Mouse (Mus musculus) kidney, adult 2 months (tissue): ENCODE measurements around the gene Myo3b. TPM values are rescaled to one million over a fixed set of nuclear protein-coding genes. Genes with fewer than 3 reads are reported as not detected.
A peak's percentile ranks its signal among the peaks of the same experiment; 100 is the strongest.

Source experiments
- DNase-seq: peaks from one replicate; pipeline ENCODE4 v3.0.0; 2021
- H3K27ac ChIP-seq: fragments of 200-500 bp; 2 replicates; pipeline ENCODE4 v1.5.1; 2012; ENCODE audit warnings: low read depth, low read length, control low read depth, inconsistent platforms; ENCODE audit not compliant: insufficient read depth
- H3K27me3 ChIP-seq: fragments of 200-500 bp; replicated peaks from 2 replicates; pipeline ENCODE4 v1.6.1; 2012; ENCODE audit warnings: mild to moderate bottlenecking, moderate library complexity, low read length, inconsistent platforms; ENCODE audit not compliant: control insufficient read depth, insufficient read depth
- H3K36me3 ChIP-seq: fragments of 200-500 bp; 2 replicates; pipeline ENCODE4 v1.6.1; 2012; ENCODE audit warnings: mild to moderate bottlenecking, moderate library complexity, low read length, inconsistent platforms; ENCODE audit not compliant: control insufficient read depth, insufficient read depth
- H3K4me1 ChIP-seq: fragments of 200-500 bp; 2 replicates; pipeline ENCODE4 v1.6.1; 2011; ENCODE audit warnings: low read length; ENCODE audit not compliant: control insufficient read depth, insufficient read depth
- H3K4me3 ChIP-seq: fragments of 200-500 bp; 2 replicates; pipeline ENCODE4 v1.5.1; 2011; ENCODE audit warnings: mild to moderate bottlenecking, low read depth, low read length, control low read depth; ENCODE audit not compliant: insufficient read depth
- CTCF ChIP-seq: fragments of 200-500 bp; conservative IDR thresholded peaks from 2 replicates; pipeline ENCODE4 v1.5.1; 2011; ENCODE audit warnings: low read depth, mild to moderate bottlenecking, control low read depth, low read length, moderate library complexity, mixed read lengths; ENCODE audit not compliant: insufficient read depth, insufficient read length
- POLR2A ChIP-seq: fragments of 200-500 bp; IDR thresholded peaks from one replicate; pipeline ENCODE4 v1.6.1; 2011; ENCODE audit warnings: low read depth, low read length, control low read depth
- WGBS: fragments of 180-500 bp; shearing (Covaris S2); methylation state at CpG from one replicate; pipeline ENCODE4 v1.1.7; 2018; 5-methylcytosine and 5-hydroxymethylcytosine counted together
- polyA plus RNA-seq: library from polyadenylated mRNA; depleted of rRNA; stranded (reverse); fragments of >200 nt; gene quantifications from 2 replicates; pipeline ENCODE4 v1.2.3, GENCODE M21; 2012

The Myo3b gene
- polyA plus RNA-seq, 1 experiment = 1.7 TPM

GRCm38 (mm10) chr2:70245981-70246380 lies 207.1 kb downstream of the Myo3b start:
- Histone ChIP-seq H3K36me3 (no peaks in the 10 kb centered on the region), H3K27ac (no peak overlapping the region), H3K27me3 (no peaks in the 10 kb centered on the region), H3K4me1 (peaks cover 3% of the 10 kb centered on the region; the same call in 1 of the 2 replicates), H3K4me3 (no peak overlapping the region)
- no peak for DNase-seq
- TF ChIP-seq POLR2A = no peak
- TF ChIP-seq CTCF = no peak
- WGBS = 75% methylated on average over 4 of the region's 4 CpGs

GRCm38 (mm10) chr2:70248616-70249015 lies 209.7 kb downstream of the Myo3b start:
- Histone ChIP-seq H3K27ac (no peak overlapping the region), H3K4me1 (peaks cover 3% of the 10 kb centered on the region; the same call in 1 of the 2 replicates), H3K4me3 (no peak overlapping the region), H3K36me3 (no peaks in the 10 kb centered on the region), H3K27me3 (no peaks in the 10 kb centered on the region)
- TF ChIP-seq POLR2A (no peak), CTCF (no peak)
- WGBS = 63% methylated on average over 7 of the region's 7 CpGs
- DNase-seq = peak; percentile 69

- DNase-seq = no peak
- TF ChIP-seq CTCF = no peak
- TF ChIP-seq POLR2A = no peak
- no peak overlapping the region for H3K4me3 ChIP-seq
These were observed 210.9 kb downstream of the Myo3b start for GRCm38 (mm10) chr2:70249872-70250271.

GRCm38 (mm10) chr2:70251256-70251655 lies 212.3 kb downstream of the Myo3b start:
- Histone ChIP-seq H3K4me1 (peaks cover 3% of the 10 kb centered on the region; the same call in 1 of the 2 replicates), H3K4me3 (no peak overlapping the region), H3K27ac (no peak overlapping the region), H3K36me3 (no peaks in the 10 kb centered on the region), H3K27me3 (no peaks in the 10 kb centered on the region)
- WGBS = 92% methylated on average over 10 of the region's 10 CpGs
- DNase-seq = no peak
- TF ChIP-seq CTCF (no peak), POLR2A (no peak)

More at GRCm38 (mm10) chr2:70249872-70250271, 210.9 kb downstream of the Myo3b start:
- Histone ChIP-seq H3K4me1 (peaks cover 3% of the 10 kb centered on the region; the same call in 1 of the 2 replicates), H3K27me3 (no peaks in the 10 kb centered on the region), H3K27ac (no peak overlapping the region), H3K36me3 (no peaks in the 10 kb centered on the region)
- 56% methylated on average over 4 of the region's 4 CpGs for WGBS

- Histone ChIP-seq H3K4me3 (no peak overlapping the region), H3K4me1 (no peaks in the 10 kb centered on the region), H3K27ac (no peak overlapping the region), H3K27me3 (no peaks in the 10 kb centered on the region), H3K36me3 (no peaks in the 10 kb centered on the region)
- DNase-seq = peak; percentile 40
- 12% methylated on average over 8 of the region's 8 CpGs for WGBS
- TF ChIP-seq POLR2A = no peak
- peak; percentile 46 for TF ChIP-seq CTCF
These were observed 220.6 kb downstream of the Myo3b start for GRCm38 (mm10) chr2:70259357-70260000.

GRCm38 (mm10) chr2:70260646-70261195 lies 221.8 kb downstream of the Myo3b start:
- DNase-seq = no peak
- 81% methylated on average over 2 of the region's 2 CpGs for WGBS
- Histone ChIP-seq H3K4me1 (no peaks in the 10 kb centered on the region), H3K27me3 (no peaks in the 10 kb centered on the region), H3K4me3 (no peak overlapping the region), H3K36me3 (no peaks in the 10 kb centered on the region), H3K27ac (no peak overlapping the region)
- TF ChIP-seq CTCF (no peak), POLR2A (no peak)

GRCm38 (mm10) chr2:70261703-70262564 lies 223.0 kb downstream of the Myo3b start:
- Histone ChIP-seq H3K27ac (no peak overlapping the region), H3K4me1 (no peaks in the 10 kb centered on the region), H3K27me3 (no peaks in the 10 kb centered on the region), H3K4me3 (no peak overlapping the region), H3K36me3 (no peaks in the 10 kb centered on the region)
- WGBS = 64% methylated on average over 8 of the region's 8 CpGs
- DNase-seq = no peak
- TF ChIP-seq POLR2A (no peak), CTCF (no peak)
